Mouse (Mus musculus) layer of hippocampus, postnatal 25 days (tissue): ENCODE data around the gene Ccdc65. TPM values are rescaled to one million over a fixed set of nuclear protein-coding genes. Genes with fewer than 3 reads are reported as not detected.

Experiments
- DNase-seq, 2 experiments: peaks; one replicate each; pipeline ENCODE4 v3.0.0; 2022; ENCODE audit warnings: mixed read lengths in 2 of 2, low spot score in 1 of 2; ENCODE audit errors: extremely low spot score in 1 of 2
- total RNA-seq, 2 experiments: library from RNA; stranded (reverse); gene quantifications; 2 replicates each; pipeline ENCODE4 v1.2.3; 2021

Gene Ccdc65
- total RNA-seq, 2 experiments from 2014 or later = 9.0 to 11.1 TPM

DNA sequence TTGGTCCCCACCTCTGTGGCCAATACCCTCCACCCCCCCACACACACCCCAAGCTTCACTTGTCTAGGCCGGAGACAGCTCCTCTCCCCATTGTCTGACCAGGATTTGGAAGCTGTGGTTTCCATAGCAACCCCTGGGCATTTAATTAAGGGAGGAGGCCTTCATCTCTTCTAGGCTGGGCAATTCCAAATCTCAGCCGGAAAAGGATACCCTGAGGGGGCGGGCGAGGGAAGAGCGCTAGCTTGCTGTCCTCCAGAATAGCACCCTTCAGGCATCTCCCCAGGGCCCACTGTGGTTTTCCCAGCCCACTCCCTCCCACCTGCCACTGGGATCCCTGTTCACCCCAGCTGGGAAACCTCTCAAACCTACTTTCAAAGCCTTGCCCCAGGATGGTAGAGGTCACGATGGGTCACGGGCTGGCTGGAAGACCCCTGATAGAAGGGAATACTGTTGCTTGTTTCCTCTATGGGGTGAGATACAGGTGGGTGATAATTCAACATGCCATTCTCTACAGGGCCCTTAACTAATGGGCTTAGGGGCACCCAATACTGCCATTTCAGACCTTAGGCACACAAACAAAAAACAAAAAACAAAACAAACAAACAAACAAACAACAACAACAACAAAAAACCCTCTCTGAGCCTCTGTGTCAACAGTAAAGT lies 16.4 kb upstream of the Ccdc65 start:
- DNase-seq = no peak

DNA sequence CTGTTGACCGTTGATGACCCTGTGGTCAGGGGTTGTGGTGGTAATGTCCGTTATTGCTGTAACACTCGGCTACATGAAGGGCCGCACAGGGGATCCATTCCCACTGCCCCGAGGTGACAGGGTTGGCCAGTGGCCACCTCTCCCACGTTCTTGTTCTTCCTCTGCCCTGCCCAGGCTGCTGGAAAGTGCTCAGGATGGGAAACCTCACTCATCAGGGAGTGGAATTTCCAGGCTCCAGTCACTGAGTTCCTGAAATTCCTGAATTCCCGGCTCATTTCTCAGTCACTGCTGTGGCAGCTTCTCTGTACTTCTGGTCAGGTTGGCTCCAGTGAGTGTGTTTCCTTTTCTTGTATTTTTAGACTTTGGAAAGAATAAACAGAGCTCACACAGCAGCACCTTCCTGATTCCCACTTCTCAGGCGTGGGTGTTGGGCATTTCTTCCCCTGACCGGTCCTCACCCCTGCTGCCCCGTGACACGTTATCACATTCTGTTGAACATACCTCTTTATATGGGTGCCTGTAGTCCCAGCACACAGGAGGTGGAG lies 15.8 kb upstream of the Ccdc65 start:
- no peak for DNase-seq

DNA sequence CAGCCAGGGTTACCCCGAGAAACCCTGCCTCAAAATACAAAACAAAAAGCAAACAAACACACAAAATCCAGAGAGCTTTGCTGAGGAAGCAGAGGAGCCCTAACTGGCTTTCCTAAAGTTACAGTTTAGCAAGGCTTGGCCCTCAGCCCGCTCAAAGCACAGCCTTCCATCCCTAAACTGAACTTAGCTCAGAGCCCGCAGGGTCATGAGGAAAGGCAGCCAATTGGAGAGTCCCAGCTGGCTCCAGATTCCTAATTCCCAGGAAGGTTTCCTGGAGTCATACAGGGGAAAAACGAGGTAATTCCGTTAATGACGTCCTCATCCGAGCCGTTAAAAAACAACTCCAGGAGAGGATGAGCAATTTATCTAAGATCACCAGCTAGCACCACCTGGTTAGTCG lies 12.3 kb upstream of the Ccdc65 start:
- DNase-seq = no peak

DNA sequence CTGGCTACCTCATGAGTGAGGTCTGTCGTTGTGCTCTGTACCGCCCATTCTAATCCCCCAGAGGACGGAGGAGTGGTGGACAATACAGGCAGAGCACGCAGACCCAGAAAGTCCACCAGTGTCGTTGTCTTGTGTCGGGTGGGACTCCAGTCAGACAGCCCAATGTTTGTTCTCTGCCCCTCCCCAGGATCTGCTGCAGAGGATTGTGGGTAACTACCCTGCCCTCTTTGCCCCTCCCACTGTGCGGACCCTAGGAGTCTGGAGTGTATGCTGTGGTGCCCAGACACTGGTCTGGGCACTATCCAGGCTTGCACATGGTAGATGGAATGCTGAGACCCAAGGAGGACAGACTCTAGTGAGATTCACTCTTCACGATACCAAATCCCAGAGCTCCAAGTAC lies 11.8 kb upstream of the Ccdc65 start:
- DNase-seq = no peak

DNA sequence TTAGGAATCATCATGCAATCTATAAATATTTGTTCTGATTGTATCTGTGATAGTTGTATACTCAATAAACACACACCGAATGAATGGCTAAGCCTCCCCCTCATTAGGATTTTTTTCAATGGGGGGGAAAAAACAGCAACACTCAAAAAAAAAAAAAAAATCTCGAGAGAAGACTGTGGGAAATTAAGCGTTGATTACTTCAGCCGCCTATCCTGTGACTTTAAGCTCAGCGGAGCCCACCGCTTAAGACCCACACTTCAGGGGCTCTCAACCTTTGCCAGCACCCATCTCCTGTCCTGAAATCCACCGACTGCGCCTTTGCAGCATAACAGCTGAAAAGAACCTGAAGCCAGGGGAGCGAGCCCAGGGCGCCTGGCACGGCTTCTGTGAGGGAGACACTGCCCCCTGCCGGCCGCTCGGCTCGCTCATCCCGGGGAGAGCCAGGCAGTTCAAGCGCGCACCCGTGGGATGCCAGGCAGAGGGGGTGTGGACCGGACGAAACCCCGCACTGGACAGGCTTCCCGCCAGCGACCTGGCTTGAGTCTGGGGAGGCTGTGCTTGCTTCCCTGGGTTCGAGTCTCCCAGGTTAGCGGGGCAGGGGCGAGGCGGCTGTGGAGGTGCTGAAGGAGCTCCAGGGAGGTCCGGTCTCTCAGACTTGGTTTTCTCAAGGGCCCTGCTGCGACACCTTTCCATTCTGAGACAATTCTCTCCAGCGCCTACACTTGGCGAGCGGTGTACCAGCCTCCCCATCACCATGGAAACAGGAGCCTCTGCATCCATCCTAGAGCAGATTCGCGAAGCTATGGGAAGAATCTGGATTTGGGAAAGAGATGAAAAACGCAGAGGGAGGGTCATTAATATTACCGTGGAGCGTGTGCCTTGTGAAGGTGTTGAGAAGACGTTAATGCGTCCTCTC lies 8.6 kb upstream of the Ccdc65 start:
- DNase-seq = peak; percentile 95 to 96

DNA sequence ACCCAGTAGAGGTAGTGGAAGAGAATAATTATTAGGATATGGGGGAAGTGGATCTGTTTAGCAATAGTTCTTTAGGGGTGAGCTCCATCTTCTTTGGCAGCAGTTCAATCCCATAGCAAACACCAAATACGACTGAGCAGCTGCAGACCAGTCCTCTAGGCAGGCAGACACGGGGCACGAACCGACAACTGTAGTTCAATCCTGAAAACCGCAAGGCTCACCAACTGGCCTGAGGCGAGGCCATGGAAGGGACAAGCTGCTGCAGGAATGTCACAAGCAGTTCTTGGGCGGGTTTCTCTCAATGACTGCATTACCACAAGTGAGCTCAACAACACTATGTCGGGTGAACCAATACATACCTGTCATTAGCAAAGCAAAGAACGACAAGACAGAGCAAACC lies 3.7 kb upstream of the Ccdc65 start:
- DNase-seq = no peak

DNA sequence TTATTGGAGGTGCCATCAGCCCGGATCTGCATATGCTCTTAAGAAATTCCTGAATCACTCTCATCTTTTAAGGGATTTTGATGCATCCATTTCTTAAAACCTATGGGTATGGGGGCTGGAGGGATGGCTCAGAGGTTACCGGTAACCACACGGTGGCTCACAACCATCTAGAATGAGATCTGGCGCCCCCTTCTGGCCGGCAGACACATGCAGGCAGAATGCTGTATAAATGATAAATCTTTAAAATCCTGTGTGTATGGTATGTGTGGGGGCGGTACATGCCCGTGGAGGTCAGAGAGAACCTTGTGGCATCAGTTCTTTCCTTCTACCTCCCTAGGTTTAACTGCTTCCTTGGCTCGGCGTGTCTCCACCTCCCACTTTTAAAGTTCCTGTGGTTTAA lies 2.4 kb downstream of the Ccdc65 start:
- DNase-seq = peak; percentile 69 to 88

DNA sequence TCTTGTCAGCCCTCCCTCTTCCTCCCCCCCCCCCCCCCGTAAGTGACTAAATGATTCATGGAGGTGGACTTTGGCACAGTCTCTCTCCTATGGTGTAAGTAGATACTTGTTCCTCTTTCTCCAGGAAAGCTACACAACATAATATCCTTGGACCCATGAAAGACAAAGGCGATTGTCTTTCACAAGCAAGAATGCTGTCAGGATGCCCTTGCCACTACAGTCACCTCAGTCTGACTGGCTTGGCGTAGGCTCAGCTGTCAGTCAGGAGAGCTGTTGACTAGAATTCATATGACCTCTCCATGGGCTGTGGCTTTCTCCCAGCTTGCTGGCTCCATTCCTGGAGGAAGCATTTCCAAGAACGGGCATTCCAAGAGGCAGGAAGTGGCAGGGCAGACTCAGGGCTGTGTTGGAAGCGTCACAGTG lies 6.2 kb downstream of the Ccdc65 start:
- DNase-seq = no peak

DNA sequence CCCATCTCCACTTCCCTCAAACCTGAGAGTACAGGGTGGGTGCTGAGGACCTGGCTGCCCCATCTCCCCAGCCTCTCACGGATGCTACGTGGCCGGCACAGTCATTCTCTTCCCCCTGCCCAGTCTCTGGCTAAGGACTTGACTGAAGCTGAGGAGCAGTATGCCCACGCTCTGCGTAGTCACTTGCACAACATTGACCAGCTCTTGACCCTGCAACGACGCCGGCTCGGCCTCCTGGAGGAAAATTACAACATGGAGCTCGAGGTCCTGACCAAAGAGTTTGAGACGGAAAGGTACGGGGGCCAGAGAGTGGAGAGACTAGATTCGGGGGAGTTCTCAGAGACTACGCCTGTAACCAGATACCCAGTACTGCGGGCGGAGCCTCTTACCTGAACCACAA lies 9.3 kb downstream of the Ccdc65 start:
- no peak for DNase-seq

DNA sequence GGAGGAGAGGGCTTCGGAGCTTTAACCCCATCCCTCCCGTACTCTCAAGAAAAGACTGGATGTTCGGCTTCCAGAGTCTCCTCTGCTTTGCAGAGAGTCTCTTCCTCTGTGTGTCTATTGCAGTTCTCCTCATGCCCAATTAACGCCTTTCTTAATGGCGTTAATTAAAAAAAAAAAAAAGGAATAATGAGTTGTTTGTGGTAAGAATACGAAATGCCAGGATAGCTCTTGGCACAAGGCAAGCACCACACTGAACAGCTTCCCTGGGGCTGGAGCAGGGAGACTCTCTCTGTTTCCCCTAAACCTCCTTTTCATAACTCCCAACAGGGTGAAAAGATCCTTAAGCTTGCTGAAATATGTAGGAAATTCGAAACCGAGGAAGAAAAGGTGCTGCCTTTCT lies 14.2 kb downstream of the Ccdc65 start:
- no peak for DNase-seq

DNA sequence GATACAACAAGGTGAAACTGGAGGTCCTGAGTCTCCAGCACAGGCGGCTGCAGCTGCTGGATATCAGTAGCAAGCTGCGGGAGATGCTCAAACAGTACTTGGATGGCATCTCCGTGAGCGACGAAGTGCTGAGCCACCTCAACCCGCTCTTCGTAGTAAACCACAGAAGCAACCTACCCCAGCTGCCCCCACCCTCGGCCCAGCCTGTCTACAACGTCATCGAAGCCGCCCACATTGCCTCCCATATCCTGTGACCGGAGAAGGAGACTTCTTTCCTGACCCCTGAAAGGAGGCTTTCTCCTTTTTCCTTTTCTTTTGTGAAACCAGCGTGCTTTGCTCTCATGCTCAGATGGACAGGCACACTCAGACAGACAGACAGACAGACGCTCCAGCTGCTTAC lies 14.8 kb downstream of the Ccdc65 start:
- no peak for DNase-seq

DNA sequence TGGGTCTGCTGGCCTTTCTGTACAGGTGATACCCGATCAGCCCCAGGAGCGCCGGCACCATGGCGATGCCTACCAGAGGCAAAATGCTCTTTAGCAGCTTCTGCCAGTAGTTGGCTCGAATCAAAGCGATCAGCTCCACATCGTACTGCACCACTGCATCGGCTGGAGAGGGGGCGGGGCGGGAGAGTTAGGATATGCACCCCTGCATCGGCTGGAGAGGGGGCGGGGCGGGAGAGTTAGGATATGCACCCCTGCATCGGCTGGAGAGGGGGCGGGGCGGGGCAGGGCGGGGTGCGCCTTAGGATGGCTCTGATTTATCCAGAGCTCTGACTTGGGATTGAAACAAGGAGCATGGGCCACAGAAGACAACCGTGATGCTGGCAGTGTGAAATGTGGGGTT lies 16.4 kb downstream of the Ccdc65 start:
- DNase-seq = no peak

DNA sequence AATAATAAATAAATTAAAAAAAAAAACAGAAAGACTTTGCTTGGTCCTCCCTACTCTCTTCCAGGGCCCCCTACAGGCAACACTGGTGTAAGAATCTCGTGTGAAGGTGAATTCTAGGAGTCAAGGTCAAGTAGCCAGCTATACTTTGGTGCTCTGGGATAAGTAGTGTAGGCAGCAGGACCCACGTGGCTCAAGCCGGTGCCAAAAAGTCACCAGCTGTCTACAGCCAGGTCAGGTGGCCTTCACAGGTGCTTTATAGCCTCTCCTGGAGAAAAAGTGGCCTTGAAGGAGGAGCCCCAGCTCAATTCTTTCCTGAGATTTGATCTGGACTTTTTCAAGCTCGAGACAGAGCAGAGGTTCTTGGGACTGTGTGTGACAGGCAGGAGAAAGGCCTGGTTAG lies 18.1 kb downstream of the Ccdc65 start:
- DNase-seq = no peak

DNA sequence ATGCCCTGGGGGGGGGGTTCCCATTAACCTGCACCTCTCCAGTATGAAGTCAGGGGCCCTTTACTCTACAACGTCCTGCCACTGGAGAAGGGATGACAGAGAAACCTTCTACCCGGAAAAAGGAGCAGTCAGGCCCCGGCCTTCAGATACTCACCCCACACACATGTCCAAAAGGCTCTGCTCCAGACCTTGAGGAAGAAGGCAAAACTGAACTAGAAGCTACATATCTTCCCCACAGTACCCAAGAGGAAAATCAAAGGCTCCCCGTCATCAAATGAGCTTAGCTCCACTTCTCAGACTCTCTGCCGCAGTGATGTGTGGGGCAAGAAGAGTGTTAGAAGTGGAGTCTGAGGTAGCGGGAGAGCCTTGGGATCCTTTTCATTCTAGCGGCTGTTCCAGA lies 18.7 kb downstream of the Ccdc65 start:
- no peak for DNase-seq

DNA sequence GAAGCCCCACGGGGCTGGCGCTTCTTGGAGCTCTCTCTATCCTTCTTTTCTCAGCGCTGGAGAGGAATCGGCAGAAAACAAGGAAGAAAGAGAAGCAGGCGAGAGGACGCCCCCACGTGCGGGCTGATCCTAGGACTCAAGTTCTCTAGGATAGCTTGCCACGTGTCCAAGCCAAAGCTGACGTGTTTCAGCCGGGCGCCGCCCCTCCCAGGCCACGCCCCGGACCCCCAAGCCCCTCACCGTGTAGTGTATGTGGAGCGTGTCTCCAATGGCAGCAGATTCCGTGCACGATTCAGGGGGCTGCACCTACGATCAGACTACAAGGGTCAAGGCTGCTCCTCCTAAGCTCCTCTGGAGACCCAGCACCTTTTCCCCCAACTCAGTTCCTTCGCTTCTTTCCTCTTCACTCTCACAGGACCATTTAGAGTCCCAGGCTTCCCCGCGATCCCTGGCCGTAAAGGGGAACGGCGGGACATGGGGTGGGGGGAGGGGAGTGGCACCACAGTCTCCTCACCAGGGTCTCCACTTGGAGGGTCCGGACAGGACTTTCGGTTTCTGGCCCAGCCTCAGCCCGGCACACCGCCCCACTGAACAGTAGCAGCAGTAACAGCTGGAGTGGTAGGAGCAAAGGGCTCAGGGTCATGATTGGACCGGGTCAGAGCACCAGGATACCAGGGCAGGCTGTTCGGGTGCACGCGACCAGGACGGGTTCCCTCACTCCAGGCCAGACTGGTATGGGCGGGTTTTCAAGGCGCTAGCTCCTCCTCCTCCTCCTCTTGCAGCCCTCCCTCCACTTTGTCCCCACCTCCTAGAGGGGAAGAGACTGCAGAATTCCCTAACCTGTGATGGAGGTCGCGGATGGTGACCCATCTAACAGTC lies 19.7 kb downstream of the Ccdc65 start, which contains the start of gene Fkbp11:
Fkbp11 (minus strand) TSS at position 756 of the 879 bp plus-strand sequence.
- peak in 1 of 2 experiments; percentile 25 for DNase-seq

DNA sequence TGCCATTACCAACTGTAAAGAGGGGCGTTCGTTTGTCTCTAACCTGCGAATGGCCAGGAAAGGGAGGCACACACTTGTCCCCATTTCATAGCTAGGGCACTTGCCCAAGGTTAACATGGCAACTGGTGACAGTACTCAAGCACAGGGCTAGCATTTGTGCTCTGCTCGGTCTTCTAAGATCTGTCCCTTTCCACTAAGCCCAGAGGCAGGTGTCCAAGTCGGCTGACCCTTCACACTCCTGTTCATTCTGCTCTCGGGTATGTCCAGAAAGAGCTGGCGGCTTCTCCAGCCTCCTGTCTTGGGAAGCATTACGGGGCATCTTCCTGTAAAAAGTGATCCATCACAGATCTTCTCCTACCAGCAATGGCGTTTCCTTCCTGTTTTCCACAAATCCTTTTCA lies 20.4 kb downstream of the Ccdc65 start:
- no peak for DNase-seq

DNA sequence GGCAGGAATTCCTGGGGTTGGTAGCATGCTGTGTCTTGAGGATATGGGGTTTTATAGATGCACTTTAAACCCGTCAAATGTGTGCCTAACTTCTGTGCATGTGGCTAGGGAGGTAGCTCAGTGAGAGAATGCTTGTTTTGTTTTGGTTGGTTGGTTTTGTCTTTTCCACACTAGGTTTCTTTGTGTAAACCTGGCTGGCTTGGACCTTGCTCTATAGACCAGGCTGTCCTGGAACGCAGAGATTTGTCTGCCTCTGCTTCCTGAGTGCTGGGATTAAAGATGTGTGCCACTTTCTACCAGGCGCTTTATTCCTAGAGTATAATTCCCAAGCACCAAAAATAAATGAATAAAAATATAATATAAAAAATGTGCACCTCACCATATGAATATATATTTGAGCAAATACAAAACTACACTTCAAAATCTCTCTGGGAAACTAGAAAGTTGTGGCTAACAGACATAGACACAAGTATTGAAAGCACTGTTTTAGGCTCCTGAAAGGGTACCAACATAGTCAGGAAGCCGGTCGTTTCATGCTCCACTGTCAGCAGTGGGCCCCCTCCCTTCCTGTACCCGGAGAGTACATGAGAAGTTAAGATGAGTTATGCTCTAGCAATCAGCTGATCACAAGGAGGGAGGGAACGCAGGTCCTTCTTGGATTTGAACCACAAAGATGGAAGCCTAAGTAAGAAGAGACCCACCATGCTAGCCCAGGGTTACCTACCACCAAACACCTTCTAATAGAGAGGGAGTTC lies 22.0 kb downstream of the Ccdc65 start:
- no peak for DNase-seq

DNA sequence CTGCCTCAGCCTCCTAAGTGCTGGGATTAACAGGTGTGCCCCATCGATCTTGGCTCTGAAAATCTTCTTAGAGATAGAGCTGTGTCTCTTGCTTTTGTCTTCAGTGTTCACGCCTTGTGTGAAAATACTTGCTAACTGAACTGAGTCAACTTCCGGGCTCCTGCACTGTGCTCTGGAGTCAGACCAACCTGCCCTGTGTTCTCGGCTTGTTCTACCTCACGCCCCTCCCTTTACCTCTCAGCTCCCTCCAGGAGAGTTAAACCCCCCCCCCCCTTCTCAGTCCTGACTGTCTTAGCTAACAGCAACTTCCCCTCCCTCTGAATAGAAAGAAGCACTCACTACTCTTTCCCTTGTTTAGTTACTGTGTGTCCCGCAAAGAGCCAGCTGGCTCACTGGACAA lies 22.8 kb downstream of the Ccdc65 start:
- DNase-seq = no peak

DNA sequence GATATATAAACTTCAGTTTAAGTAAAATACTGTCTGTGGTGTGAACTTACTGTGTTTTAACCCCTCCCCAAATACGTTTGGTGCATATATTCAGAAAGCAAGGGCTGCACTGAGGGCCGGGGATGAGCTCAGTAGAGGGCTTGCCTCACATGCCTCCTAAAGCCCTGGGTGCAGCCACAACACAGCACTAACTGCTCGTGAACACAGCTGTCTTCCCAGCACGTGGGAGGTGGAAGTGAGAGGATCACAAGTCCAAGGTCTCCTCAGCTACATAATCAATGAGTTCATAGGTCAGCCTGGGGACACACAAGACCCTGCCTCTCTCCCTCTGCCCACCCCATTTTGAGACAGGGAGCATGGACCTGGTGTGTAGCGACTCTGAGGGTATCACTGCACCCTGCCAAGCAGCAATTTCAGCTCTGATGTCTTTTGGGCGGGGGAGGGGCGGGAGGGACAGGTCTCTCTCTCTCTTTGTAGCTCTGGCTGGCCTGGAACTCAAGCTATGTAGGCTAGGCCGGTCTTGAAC lies 24.1 kb downstream of the Ccdc65 start:
- no peak for DNase-seq

DNA sequence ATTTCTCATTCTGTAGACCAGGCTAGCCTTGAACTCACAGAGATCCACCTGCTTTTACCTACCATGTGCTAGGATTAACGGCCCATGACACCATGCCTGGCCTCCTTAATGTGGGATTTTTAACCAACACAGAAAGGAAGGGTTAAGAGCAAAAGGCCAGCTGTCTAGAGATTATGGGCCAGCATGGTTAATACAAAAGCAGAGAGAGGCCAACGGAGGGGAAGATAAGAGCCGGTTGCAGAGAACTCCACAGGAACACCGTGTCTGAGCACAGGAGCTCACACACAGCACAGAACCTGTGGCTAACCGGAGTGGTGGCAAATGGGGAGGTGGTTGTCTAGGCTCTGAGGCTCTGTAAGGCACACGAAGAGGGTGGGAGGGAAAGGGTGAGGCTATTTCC lies 25.4 kb downstream of the Ccdc65 start:
- no peak for DNase-seq
